Mouse (Mus musculus) myocyte (in vitro differentiated cells): ENCODE results near the gene Zfp266. TPM values are rescaled to one million over a fixed set of nuclear protein-coding genes. Genes with fewer than 3 reads are reported as not detected.

Experiments
- H3K27me3 ChIP-seq: one replicate; pipeline ENCODE4 v1.6.1; 2011; ENCODE audit not compliant: control insufficient read depth, insufficient read depth, insufficient read length
- H3K36me3 ChIP-seq: one replicate; pipeline ENCODE4 v1.6.1; 2011; ENCODE audit not compliant: control insufficient read depth, insufficient read depth
- H3K4me2 ChIP-seq: one replicate; pipeline ENCODE4 v1.6.1; 2011; ENCODE audit warnings: low read depth, control low read depth
- H3K4me3 ChIP-seq: one replicate; pipeline ENCODE4 v1.5.1; 2011; ENCODE audit warnings: mild to moderate bottlenecking, control low read depth, moderate library complexity
- H3K79me2 ChIP-seq: one replicate; pipeline ENCODE4 v1.6.1; 2011; ENCODE audit not compliant: control insufficient read depth, insufficient read depth
- H3ac ChIP-seq: one replicate; pipeline ENCODE4 v1.6.1; 2011; ENCODE audit not compliant: control insufficient read depth, insufficient read length
- CEBPB ChIP-seq: IDR thresholded peaks from 2 replicates; pipeline ENCODE4 v1.6.1; 2011; ENCODE audit warnings: mild to moderate bottlenecking, moderate library complexity; ENCODE audit not compliant: poor library complexity, insufficient read depth, severe bottlenecking
- E2F4 ChIP-seq: IDR thresholded peaks from one replicate; pipeline ENCODE4 v1.6.1; 2011; ENCODE audit warnings: mild to moderate bottlenecking, control low read depth, moderate library complexity; ENCODE audit not compliant: insufficient read depth
- MAX ChIP-seq: IDR thresholded peaks from one replicate; pipeline ENCODE4 v1.6.1; 2011; ENCODE audit warnings: low read depth, mild to moderate bottlenecking, control low read depth
- MYOD1 ChIP-seq, 3 experiments: IDR thresholded peaks; one replicate each; pipeline ENCODE4 v1.6.1; 2011; ENCODE audit warnings: control low read depth in 2 of 3, low read depth in 2 of 3, mild to moderate bottlenecking in 2 of 3, moderate library complexity in 1 of 3; ENCODE audit not compliant: insufficient read length in 2 of 3, control insufficient read depth in 1 of 3
- MYOG ChIP-seq, 3 experiments: IDR thresholded peaks; one replicate each; pipeline ENCODE4 v1.6.1; 2011; ENCODE audit warnings: control low read depth in 2 of 3, low read depth in 2 of 3, mild to moderate bottlenecking in 2 of 3; ENCODE audit not compliant: insufficient read length in 2 of 3, control insufficient read depth in 1 of 3, insufficient read depth in 1 of 3
- POLR2A ChIP-seq: IDR thresholded peaks from one replicate; pipeline ENCODE4 v1.6.1; 2011; ENCODE audit warnings: low read depth, mild to moderate bottlenecking, control low read depth, moderate library complexity; ENCODE audit not compliant: insufficient read length
- POLR2AphosphoS2 ChIP-seq: IDR thresholded peaks from one replicate; pipeline ENCODE4 v1.6.1; 2011; ENCODE audit warnings: low read depth, control low read depth; ENCODE audit not compliant: insufficient read length
- REST ChIP-seq: IDR thresholded peaks from one replicate; pipeline ENCODE4 v1.6.1; 2011; ENCODE audit warnings: mild to moderate bottlenecking, control low read depth, moderate library complexity; ENCODE audit not compliant: insufficient read depth, insufficient read length
- SRF ChIP-seq: IDR thresholded peaks from one replicate; pipeline ENCODE4 v1.6.1; 2011; ENCODE audit warnings: low read depth; ENCODE audit not compliant: control insufficient read depth, insufficient read length
- TCF12 ChIP-seq: IDR thresholded peaks from one replicate; pipeline ENCODE4 v1.6.1; 2011; ENCODE audit warnings: mild to moderate bottlenecking, control low read depth; ENCODE audit not compliant: poor library complexity, insufficient read depth, severe bottlenecking
- TCF3 ChIP-seq: IDR thresholded peaks from one replicate; pipeline ENCODE4 v1.6.1; 2011; ENCODE audit warnings: low read depth, control low read depth; ENCODE audit not compliant: insufficient read length
- USF1 ChIP-seq: IDR thresholded peaks from one replicate; pipeline ENCODE4 v1.6.1; 2011; ENCODE audit warnings: low read depth, mild to moderate bottlenecking, control low read depth, moderate library complexity
- polyA plus RNA-seq: library from polyadenylated mRNA; unstranded; fragments of >200 nt; fragmentation: generic; extraction: Trizol; gene quantifications from one replicate; pipeline ENCODE4 v1.2.1, GENCODE M21; 2012; ENCODE audit warnings: missing spikeins

The Zfp266 gene
- polyA plus RNA-seq, 1 experiment, result 5.8 TPM

DNA sequence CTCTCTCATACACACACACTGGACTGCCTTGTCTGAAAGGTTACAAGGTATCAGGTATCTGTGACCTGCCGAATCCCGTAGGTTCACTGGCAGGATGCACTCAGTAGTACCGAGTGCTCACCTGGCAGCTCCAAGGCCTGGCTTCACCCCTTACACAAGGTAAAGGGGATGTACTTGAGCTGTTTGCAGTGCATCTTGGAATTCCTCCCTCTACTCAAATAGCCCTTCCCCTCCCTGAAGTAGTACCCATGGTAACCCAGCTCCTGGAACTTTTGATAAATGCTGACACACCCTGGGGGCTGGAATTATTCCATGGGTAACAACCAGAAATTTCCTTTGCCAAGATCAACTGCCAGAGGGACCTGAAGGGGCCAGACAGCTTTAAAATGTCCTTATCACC lies 7.2 kb downstream of the Zfp266 start:
- Histone ChIP-seq H3K79me2 (peaks cover 100% of the 10 kb centered on the region), H3K36me3 (peaks cover 12% of the 10 kb centered on the region), H3ac (no peak overlapping the region), H3K27me3 (no peaks in the 10 kb centered on the region), H3K4me2 (no peak overlapping the region), H3K4me3 (no peak overlapping the region)
- TF ChIP-seq MYOG (IDR thresholded peaks at IDR 0.05; ENCODE audit: control insufficient read depth in 1 of 3, insufficient read depth in 1 of 3, insufficient read length in 2 of 3, low read depth in 2 of 3) (no peak), E2F4 (no peak), POLR2AphosphoS2 (no peak), USF1 (no peak), CEBPB (no peak), TCF12 (no peak), TCF3 (no peak), MYOD1 (IDR thresholded peaks at IDR 0.05; ENCODE audit: control insufficient read depth in 1 of 3, insufficient read length in 2 of 3, low read depth in 2 of 3) (no peak), REST (no peak), POLR2A (no peak)

GRCm38 (mm10) chr9:20512714-20513113 lies 8.5 kb downstream of the Zfp266 start:
- H3K4me2 ChIP-seq, result no peak overlapping the region

GRCm38 (mm10) chr9:20511645-20512044 lies 9.6 kb downstream of the Zfp266 start:
- TF ChIP-seq MYOG (IDR thresholded peaks at IDR 0.05; ENCODE audit: control insufficient read depth in 1 of 3, insufficient read depth in 1 of 3, insufficient read length in 2 of 3, low read depth in 2 of 3) (no peak), USF1 (no peak), TCF12 (no peak), MYOD1 (IDR thresholded peaks at IDR 0.05; ENCODE audit: control insufficient read depth in 1 of 3, insufficient read length in 2 of 3, low read depth in 2 of 3) (no peak), CEBPB (no peak), SRF (no peak), MAX (no peak), E2F4 (no peak), TCF3 (no peak), POLR2AphosphoS2 (no peak), POLR2A (no peak), REST (no peak)
- no peak overlapping the region for H3K4me2 ChIP-seq
- no peaks in the 10 kb centered on the region for H3K27me3 ChIP-seq
- peaks cover 99% of the 10 kb centered on the region for H3K79me2 ChIP-seq
- H3ac ChIP-seq, result no peak overlapping the region
- no peak overlapping the region for H3K4me3 ChIP-seq
- peaks cover 24% of the 10 kb centered on the region for H3K36me3 ChIP-seq

More at GRCm38 (mm10) chr9:20512714-20513113, 8.5 kb downstream of the Zfp266 start:
- Histone ChIP-seq H3K4me3 (no peak overlapping the region), H3K27me3 (no peaks in the 10 kb centered on the region), H3ac (no peak overlapping the region), H3K79me2 (peaks cover 100% of the 10 kb centered on the region), H3K36me3 (peaks cover 17% of the 10 kb centered on the region)
- TF ChIP-seq MYOD1 (IDR thresholded peaks at IDR 0.05; ENCODE audit: control insufficient read depth in 1 of 3, insufficient read length in 2 of 3, low read depth in 2 of 3) (no peak), E2F4 (no peak), USF1 (no peak), POLR2A (no peak), MAX (no peak), MYOG (IDR thresholded peaks at IDR 0.05; ENCODE audit: control insufficient read depth in 1 of 3, insufficient read depth in 1 of 3, insufficient read length in 2 of 3, low read depth in 2 of 3) (no peak), TCF12 (no peak), REST (no peak), TCF3 (no peak), POLR2AphosphoS2 (no peak), SRF (no peak), CEBPB (no peak)

GRCm38 (mm10) chr9:20510346-20510745 lies 10.9 kb downstream of the Zfp266 start:
- Histone ChIP-seq H3K4me2 (no peak overlapping the region), H3ac (no peak overlapping the region), H3K4me3 (no peak overlapping the region), H3K27me3 (no peaks in the 10 kb centered on the region), H3K79me2 (peaks cover 86% of the 10 kb centered on the region), H3K36me3 (peaks cover 36% of the 10 kb centered on the region)
- TF ChIP-seq USF1 (no peak), TCF3 (no peak), CEBPB (no peak), SRF (no peak), POLR2A (no peak), E2F4 (no peak), POLR2AphosphoS2 (no peak), TCF12 (no peak), MYOG (IDR thresholded peaks at IDR 0.05; ENCODE audit: control insufficient read depth in 1 of 3, insufficient read depth in 1 of 3, insufficient read length in 2 of 3, low read depth in 2 of 3) (no peak), MYOD1 (IDR thresholded peaks at IDR 0.05; ENCODE audit: control insufficient read depth in 1 of 3, insufficient read length in 2 of 3, low read depth in 2 of 3) (no peak), MAX (no peak), REST (no peak)

DNA sequence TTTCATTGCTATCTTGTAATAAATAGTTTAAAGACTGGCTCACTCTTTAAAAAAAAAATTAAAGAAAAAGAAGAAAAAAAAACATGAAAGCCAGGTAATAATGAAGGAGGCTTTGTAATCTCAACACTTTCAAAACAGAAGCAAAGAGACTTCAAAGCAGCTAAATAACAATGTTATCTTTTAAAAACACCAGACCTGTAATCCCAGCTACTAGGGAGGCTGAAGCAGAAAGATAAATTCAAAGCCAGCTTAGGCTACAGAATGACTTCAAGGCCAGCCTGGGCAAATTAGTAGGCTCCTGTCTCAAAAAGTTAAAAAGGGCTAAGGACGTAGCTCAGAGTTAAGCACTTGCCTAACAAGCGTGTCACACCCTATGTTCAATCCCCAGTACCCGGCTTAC lies 11.5 kb downstream of the Zfp266 start:
- Histone ChIP-seq H3K79me2 (peaks cover 79% of the 10 kb centered on the region), H3K4me2 (no peak overlapping the region), H3K36me3 (peaks cover 38% of the 10 kb centered on the region), H3ac (no peak overlapping the region), H3K27me3 (no peaks in the 10 kb centered on the region), H3K4me3 (no peak overlapping the region)
- TF ChIP-seq POLR2AphosphoS2 (no peak), MAX (no peak), CEBPB (no peak), POLR2A (no peak)
